In the genomic region with DNA sequence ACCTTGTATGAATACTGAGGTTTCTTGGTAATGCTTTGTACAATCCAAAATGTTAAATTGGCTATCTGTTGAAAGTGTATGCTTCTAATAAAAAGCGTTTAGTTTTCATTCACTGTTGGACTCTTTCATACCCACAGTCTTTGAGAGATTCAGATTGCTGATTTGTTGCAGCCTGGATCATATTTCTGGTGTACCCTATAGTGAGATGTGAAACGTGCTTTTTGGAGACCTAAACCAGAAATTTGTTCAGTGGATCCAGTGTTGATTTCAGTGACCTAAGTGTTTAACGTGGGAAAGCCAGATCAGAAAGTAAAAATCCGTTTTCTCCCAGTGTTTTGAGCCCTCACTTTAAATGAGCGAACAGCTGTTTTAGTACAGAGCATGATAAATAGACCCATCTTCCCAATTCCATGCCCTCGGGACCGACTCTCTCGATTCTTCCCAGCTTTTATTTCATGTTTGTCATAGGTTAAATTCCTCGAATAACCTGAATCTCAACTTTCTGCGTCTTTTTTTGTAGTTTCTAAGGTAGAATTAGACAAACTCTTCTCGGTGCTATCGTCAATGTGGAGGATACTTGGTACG, we compare ENCODE assay signal across 8 mouse cellular contexts. TPM values are rescaled to one million over a fixed set of nuclear protein-coding genes. Genes with fewer than 3 reads are reported as not detected.
DNase-seq lines count a peak whose midpoint lies in the region; ATAC-seq and TF ChIP-seq lines count a peak whose summit lies in the region.

No protein-coding gene starts in this region.

- peak overlapping the region; percentile 96 for H3K9ac ChIP-seq in heart, embryonic 11.5 days (ENCODE audit: low read depth, low read length)
- peak overlapping the region; percentile 92 for H3K9ac ChIP-seq in heart, embryonic 15.5 days

- no peak for TF ChIP-seq CTCF in G1E (IDR thresholded peaks at IDR 0.05; ENCODE audit: low read depth, low read length)

- H3K4me3 ChIP-seq in heart, embryonic 11.5 days (ENCODE audit: low read depth, low read length): peak overlapping the region; percentile 69
- peak overlapping the region; percentile 71 for H3K4me3 ChIP-seq in G1E (ENCODE audit: low read depth, low read length)
- H3K4me3 ChIP-seq in heart, embryonic 15.5 days: peak overlapping the region; percentile 74
- peak overlapping the region; percentile 67 for H3K4me3 ChIP-seq in midbrain, embryonic 10.5 days

- H3K9me3 ChIP-seq in heart, embryonic 11.5 days (replicated peaks; ENCODE audit: control insufficient read depth, low read length): no peaks in the 10 kb centered on the region
- H3K9me3 ChIP-seq in G1E (replicated peaks): no peaks in the 10 kb centered on the region
- no peaks in the 10 kb centered on the region for H3K9me3 ChIP-seq in heart, embryonic 15.5 days (replicated peaks)
- no peaks in the 10 kb centered on the region for H3K9me3 ChIP-seq in midbrain, embryonic 10.5 days (replicated peaks)

- 29% methylated on average over 13 of the region's 13 CpGs for WGBS in heart, embryonic 11.5 days (ENCODE audit: insufficient replicate concordance)
- 28% methylated on average over 13 of the region's 13 CpGs for WGBS in heart, embryonic 15.5 days
- WGBS in midbrain, embryonic 10.5 days: 42% methylated on average over 13 of the region's 13 CpGs

- DNase-seq in heart, adult 8-10 months (ENCODE audit: low spot score): no peak
- DNase-seq in G1E (ENCODE audit: low spot score): no peak
- DNase-seq in midbrain, embryonic 10.5 days (ENCODE audit: low spot score): peak; percentile 12
- DNase-seq in urinary bladder, postnatal 14 days (ENCODE audit: low spot score): no peak
- no peak for DNase-seq in frontal cortex, postnatal 25 days (ENCODE audit: low spot score in 2 of 2)
- DNase-seq in adrenal gland, adult (ENCODE audit: inconsistent age in 2 of 2, low spot score in 1 of 2): no peak

- ATAC-seq in heart, embryonic 11.5 days (replicated peaks; ENCODE audit: insufficient number of reproducible peaks, low FRiP score, low TSS enrichment): no peak
- ATAC-seq in G1E (ENCODE audit: extremely low read depth, insufficient number of reproducible peaks, low FRiP score, poor library complexity, severe bottlenecking): no peak
- ATAC-seq in heart, embryonic 15.5 days (replicated peaks; ENCODE audit: insufficient number of reproducible peaks, insufficient read depth, low FRiP score, low read depth): no peak

- peaks cover 4% of the 10 kb centered on the region; the same call in 1 of the 2 replicates for H3K4me1 ChIP-seq in heart, embryonic 11.5 days (ENCODE audit: control insufficient read depth, insufficient read depth, low read length)
- peaks cover 24% of the 10 kb centered on the region for H3K4me1 ChIP-seq in G1E (ENCODE audit: insufficient read depth, low read depth, low read length)
- peaks cover 25% of the 10 kb centered on the region for H3K4me1 ChIP-seq in heart, embryonic 15.5 days (replicated peaks)
- peaks cover 46% of the 10 kb centered on the region for H3K4me1 ChIP-seq in midbrain, embryonic 10.5 days

- H3K27ac ChIP-seq in heart, embryonic 11.5 days (ENCODE audit: low read depth, low read length): peak overlapping the region; percentile 100
- peak overlapping the region; percentile 99 for H3K27ac ChIP-seq in heart, embryonic 15.5 days
- peak overlapping the region; percentile 96 for H3K27ac ChIP-seq in midbrain, embryonic 10.5 days (replicated peaks)

- no peaks in the 10 kb centered on the region for H3K36me3 ChIP-seq in heart, embryonic 11.5 days (ENCODE audit: control insufficient read depth, insufficient read depth, low read length)
- H3K36me3 ChIP-seq in G1E (replicated peaks): no peaks in the 10 kb centered on the region
- H3K36me3 ChIP-seq in heart, embryonic 15.5 days: no peaks in the 10 kb centered on the region
- H3K36me3 ChIP-seq in midbrain, embryonic 10.5 days: no peaks in the 10 kb centered on the region

- no peaks in the 10 kb centered on the region for H3K27me3 ChIP-seq in heart, embryonic 11.5 days (ENCODE audit: control insufficient read depth, insufficient read depth, low read length)
- no peaks in the 10 kb centered on the region for H3K27me3 ChIP-seq in G1E (ENCODE audit: insufficient read depth, low read length)
- no peaks in the 10 kb centered on the region for H3K27me3 ChIP-seq in heart, embryonic 15.5 days
- no peaks in the 10 kb centered on the region for H3K27me3 ChIP-seq in midbrain, embryonic 10.5 days (ENCODE audit: low read depth, poor library complexity, severe bottlenecking)

- H3K4me2 ChIP-seq in heart, embryonic 11.5 days: peak overlapping the region; percentile 95
- peak overlapping the region; percentile 97 for H3K4me2 ChIP-seq in heart, embryonic 15.5 days

RNA-seq across cellular contexts. Expression of a gene that starts 1.7 kb away (rescaled TPM):
- 24.6 TPM in 2 replicates for polyA plus RNA-seq in heart, embryonic 11.5 days (2014; fragmentation: Nextera tagmentation; extraction: Ambion mirVana)
- total RNA-seq in heart, adult 8-10 months (2022): 100 to 1,000 TPM; 145 to 209 (median 187) TPM
- 471 and 514 TPM in 2 replicates for total RNA-seq in G1E (2014; fragmentation: Nextera tagmentation)
- 589 and 623 TPM in 2 replicates for total RNA-seq in G1E (2017)
- 10.5 and 25.6 TPM in 2 replicates for polyA plus RNA-seq in G1E (2012)
- polyA plus RNA-seq in heart, embryonic 15.5 days (2015; fragmentation: Nextera tagmentation; extraction: Ambion mirVana): 38.8 and 41.2 TPM in 2 replicates
- 8.8 and 9.5 TPM in 2 replicates for polyA plus RNA-seq in midbrain, embryonic 10.5 days (2016; fragmentation: Nextera tagmentation; extraction: Ambion mirVana)

RNA-seq across cellular contexts. Expression of a gene that starts 5.1 kb away (rescaled TPM):
- 4.1 and 4.5 TPM in 2 replicates for polyA plus RNA-seq in heart, embryonic 11.5 days (2014; fragmentation: Nextera tagmentation; extraction: Ambion mirVana)
- total RNA-seq in heart, adult 8-10 months (2022): 1 to 10 TPM in 2 of 4 experiments, under 1 TPM in 1, not detected in 1; 0.82 to 5.6 (median 2.3) TPM
- 759 and 936 TPM in 2 replicates for total RNA-seq in G1E (2014; fragmentation: Nextera tagmentation)
- total RNA-seq in G1E (2017): 437 and 629 TPM in 2 replicates
- 8.6 and 19.8 TPM in 2 replicates for polyA plus RNA-seq in G1E (2012)
- polyA plus RNA-seq in heart, embryonic 15.5 days (2015; fragmentation: Nextera tagmentation; extraction: Ambion mirVana): 2.0 and 4.1 TPM in 2 replicates
- polyA plus RNA-seq in midbrain, embryonic 10.5 days (2016; fragmentation: Nextera tagmentation; extraction: Ambion mirVana): 7.3 and 9.5 TPM in 2 replicates

RNA-seq across cellular contexts. Expression of a gene that starts 6.2 kb away (rescaled TPM):
- 1.2 and 2.7 TPM in 2 replicates for polyA plus RNA-seq in heart, embryonic 11.5 days (2014; fragmentation: Nextera tagmentation; extraction: Ambion mirVana)
- total RNA-seq in heart, adult 8-10 months (2022): 1 to 10 TPM; 2.6 to 6.9 (median 4.0) TPM
- total RNA-seq in G1E (2014; fragmentation: Nextera tagmentation) (444 and 466 TPM in 2 replicates), G1E (2017) (1,704 and 1,978 TPM in 2 replicates)
- 4.3 and 32.5 TPM in 2 replicates for polyA plus RNA-seq in G1E (2012)
- polyA plus RNA-seq in heart, embryonic 15.5 days (2015; fragmentation: Nextera tagmentation; extraction: Ambion mirVana): 1.2 and 1.9 TPM in 2 replicates
- 2.3 and 2.4 TPM in 2 replicates for polyA plus RNA-seq in midbrain, embryonic 10.5 days (2016; fragmentation: Nextera tagmentation; extraction: Ambion mirVana)

RNA-seq across cellular contexts. Expression of a gene that starts 10.6 kb away (rescaled TPM):
- 16.7 and 18.1 TPM in 2 replicates for polyA plus RNA-seq in heart, embryonic 11.5 days (2014; fragmentation: Nextera tagmentation; extraction: Ambion mirVana)
- 1 to 10 TPM in 3 of 4 experiments, not detected in 1; 2.4 to 8.4 (median 4.0) TPM for total RNA-seq in heart, adult 8-10 months (2022)
- total RNA-seq in G1E (2014; fragmentation: Nextera tagmentation) (535 and 541 TPM in 2 replicates), G1E (2017) (1,062 and 1,423 TPM in 2 replicates)
- 24.2 and 62.4 TPM in 2 replicates for polyA plus RNA-seq in G1E (2012)
- polyA plus RNA-seq in heart, embryonic 15.5 days (2015; fragmentation: Nextera tagmentation; extraction: Ambion mirVana): 15.3 and 20.4 TPM in 2 replicates
- polyA plus RNA-seq in midbrain, embryonic 10.5 days (2016; fragmentation: Nextera tagmentation; extraction: Ambion mirVana): 44.4 and 45.3 TPM in 2 replicates

RNA-seq across cellular contexts. Expression of a gene that starts 11.7 kb away (rescaled TPM):
- 2.7 and 3.7 TPM in 2 replicates for polyA plus RNA-seq in heart, embryonic 11.5 days (2014; fragmentation: Nextera tagmentation; extraction: Ambion mirVana)
- total RNA-seq in heart, adult 8-10 months (2022): 10 to 100 TPM in 1 of 4 experiments, 1 to 10 TPM in 3; 2.4 to 16.9 (median 4.5) TPM
- 745 and 817 TPM in 2 replicates for total RNA-seq in G1E (2014; fragmentation: Nextera tagmentation)
- total RNA-seq in G1E (2017): 955 and 1,281 TPM in 2 replicates
- 5.7 and 22.8 TPM in 2 replicates for polyA plus RNA-seq in G1E (2012)
- 3.1 and 4.7 TPM in 2 replicates for polyA plus RNA-seq in heart, embryonic 15.5 days (2015; fragmentation: Nextera tagmentation; extraction: Ambion mirVana)
- polyA plus RNA-seq in midbrain, embryonic 10.5 days (2016; fragmentation: Nextera tagmentation; extraction: Ambion mirVana): 8.1 and 11.3 TPM in 2 replicates
